Mouse (Mus musculus) kidney, adult 18-20 months (tissue): ENCODE data around the gene Slc8b1.

Source experiments
- DNase-seq: peaks from one replicate; pipeline ENCODE4 v3.0.0; 2021

The Slc8b1 gene

DNA sequence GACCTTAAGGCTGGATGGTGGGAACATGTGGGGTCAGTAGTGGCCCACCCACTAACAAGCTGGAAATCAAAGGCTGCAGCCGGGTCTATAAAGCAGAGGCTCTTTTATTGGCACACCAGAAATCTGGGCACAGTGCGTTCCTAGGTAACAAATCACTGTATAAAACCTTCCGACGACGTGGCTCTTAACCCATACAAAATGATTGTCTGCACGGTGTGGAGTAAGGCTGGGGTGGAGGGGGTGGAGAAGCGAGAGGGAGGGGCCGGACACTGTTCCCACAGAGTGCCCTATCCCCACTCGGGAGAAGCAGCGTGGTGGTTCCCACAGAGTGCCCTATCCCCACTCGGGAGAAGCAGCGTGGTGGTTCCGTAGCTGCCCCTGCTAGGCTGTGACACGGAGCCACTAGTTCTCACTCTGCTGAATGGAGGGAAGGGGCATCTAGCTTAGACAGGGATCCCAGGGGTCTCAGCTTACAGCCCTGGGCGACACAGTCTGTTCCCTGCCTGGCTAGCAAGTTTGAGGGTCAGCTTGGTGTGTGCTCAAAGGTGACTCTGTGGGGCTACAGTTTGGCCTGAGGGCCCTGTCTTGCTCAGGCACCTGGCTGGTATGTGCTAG, 23.2 kb downstream of the Slc8b1 start:
- DNase-seq, result no peak

DNA sequence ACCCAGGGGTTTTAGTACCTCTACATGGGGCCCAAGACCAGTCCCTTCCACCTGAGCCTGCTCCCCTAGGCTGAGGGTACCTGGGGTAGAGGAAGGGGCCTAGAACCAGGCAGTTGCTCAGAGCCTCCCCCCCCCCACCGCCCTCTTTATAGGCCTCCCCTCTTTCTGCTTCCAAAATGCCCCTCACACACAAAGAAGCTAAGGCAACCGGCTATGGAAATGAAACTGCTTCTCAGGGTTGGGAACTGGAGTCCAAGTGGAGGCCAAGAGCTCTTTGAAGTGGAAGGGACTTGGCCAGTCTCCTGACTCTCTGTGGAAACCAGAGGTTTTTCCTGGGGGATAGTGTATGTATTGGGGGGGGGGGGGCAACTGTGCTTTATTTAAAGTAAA, 23.7 kb downstream of the Slc8b1 start:
- no peak for DNase-seq

DNA sequence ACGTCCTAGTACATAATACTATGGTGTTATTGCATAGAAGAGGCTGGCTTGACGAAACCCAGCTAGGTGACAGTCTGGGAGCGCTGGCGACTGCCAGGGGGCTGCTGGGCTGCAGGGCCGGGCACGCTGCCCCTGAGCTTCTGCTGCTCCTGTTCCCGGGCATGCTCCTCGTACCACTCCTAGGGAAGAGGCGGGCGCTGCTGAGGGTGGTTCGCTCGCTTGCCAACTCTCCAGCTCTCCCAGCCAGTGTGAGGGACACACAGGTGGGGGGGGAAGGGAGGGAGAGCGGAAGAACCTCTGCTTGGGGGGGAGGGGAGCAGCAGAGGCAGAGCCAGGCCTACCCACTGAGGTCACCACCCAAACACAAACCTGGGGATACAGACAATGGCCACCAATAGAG, 25.1 kb downstream of the Slc8b1 start:
- no peak for DNase-seq

DNA sequence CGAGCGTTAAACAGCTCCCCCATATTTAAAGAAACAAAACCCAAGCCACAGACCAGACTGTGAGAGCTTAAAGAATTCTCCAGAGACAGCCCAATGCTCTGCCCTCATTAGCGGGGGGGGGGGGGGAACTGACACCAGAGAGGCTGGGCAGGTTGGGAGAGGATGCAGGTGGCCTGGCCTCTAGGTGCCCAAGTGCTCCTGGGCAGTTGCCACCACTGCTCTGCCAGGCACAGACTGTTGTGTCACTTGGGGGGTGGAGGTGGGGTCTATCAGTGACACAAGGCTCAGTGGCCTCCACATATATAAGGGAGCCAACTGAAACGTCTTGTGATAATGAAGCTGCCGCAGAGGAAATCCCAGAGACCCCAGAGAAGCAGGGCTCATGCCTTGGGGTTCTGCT, 25.7 kb downstream of the Slc8b1 start:
- no peak for DNase-seq

DNA sequence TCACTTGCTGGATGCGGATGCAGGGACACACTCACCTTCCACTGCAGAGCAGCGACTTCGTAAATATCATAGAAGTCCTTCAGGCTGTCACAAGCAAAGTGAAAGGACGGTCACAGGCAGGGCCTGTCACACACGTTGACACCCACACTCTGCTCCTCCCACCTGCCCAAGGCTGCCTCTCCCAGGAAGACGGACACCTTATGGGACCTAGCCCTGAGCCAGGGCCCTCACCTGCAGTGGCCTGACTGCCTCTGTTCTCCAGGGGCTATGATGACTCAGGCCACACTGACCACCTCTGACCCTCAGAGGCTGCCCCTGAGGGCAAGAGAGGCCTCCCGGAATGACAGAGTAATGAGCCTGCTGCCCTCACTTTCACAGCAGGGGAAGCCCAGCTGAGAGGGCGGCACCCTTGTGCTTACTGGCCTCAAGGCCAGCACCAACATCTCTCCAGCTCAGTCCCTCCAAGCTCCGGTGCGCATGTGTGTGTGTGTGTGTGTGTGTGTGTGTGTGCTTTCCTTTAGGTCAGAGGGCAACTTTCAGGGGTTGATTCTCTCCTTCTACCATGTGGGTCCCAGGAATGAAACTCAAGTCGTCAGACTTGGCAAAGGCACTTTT, 37.4 kb downstream of the Slc8b1 start:
- DNase-seq, result no peak

DNA sequence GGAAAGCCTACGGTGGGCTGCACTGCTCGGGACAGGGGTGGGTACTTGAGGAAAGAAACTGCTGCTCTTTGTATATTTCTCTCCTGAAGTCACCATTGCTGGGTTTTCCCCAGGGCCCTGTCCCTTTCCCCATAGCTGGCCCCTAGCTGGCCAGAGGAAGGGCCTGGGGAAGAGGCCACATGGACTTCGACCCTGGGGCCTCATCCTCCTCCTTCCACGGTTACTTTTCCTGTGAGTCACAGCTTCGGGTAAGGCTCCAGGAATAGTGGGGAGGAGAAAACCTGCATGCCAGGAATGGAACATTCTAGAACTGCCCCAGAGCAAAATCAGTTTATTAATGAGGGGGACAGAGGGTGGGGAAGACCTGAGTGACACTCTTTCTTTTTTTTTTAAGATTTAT, 39.2 kb downstream of the Slc8b1 start:
- peak; percentile 50 for DNase-seq

DNA sequence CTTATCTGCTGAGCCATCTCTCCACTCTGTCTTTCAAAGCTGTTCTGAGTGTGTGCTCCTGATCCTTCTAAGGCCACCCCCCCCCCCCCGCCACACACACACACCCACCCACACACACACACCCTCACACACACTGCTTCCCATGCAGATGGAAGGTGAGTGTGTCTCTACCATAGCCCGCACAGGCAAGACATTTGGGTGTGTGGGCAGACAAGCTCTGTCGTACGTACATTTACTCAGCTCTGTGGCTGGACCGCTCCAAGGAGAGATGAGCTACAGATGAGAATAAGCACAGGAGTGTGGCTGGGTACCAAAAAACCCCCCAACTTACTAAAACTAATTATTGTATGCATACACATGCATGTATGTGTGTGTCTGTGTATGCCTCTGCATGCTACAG, 39.7 kb downstream of the Slc8b1 start:
- DNase-seq, result no peak

DNA sequence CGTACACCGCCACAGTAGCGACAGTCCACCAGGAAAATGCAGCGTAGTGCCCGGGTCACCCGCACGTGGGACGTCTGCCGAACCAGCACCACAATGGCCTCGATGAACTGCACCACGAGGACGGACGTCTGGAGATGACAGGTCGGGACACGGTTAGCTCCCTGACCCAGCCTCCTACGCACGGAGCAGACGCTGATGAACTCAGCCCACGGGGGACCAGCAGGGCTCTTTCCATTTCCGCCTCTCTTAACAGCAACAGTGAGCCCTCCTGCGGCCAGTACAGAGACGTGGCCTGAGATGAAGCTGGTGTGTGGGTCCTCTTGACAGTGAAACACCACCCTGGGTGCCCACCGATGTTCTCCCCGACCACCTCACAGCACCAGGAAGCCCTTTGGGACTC, 44.9 kb downstream of the Slc8b1 start:
- DNase-seq, result peak; percentile 5

DNA sequence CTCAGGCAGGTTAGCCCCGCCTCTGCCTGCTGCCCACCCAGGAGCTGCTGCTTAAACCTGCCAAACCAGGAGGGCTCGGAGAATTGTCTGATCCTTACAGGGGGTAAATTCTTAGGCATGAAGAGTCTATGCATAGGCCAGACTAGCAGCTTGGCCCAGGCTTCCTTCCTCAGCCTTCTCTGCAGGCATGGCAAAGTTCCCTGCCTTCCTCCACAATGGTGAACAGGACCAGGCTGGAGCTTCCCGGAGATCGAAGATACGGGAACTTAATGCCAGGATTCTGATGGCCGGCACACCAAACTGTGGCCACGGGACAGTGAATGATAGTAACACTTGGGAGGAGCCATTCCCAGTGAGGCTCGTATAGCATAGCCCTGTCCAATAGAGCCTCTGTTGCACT, 47.1 kb downstream of the Slc8b1 start:
- DNase-seq, result no peak

DNA sequence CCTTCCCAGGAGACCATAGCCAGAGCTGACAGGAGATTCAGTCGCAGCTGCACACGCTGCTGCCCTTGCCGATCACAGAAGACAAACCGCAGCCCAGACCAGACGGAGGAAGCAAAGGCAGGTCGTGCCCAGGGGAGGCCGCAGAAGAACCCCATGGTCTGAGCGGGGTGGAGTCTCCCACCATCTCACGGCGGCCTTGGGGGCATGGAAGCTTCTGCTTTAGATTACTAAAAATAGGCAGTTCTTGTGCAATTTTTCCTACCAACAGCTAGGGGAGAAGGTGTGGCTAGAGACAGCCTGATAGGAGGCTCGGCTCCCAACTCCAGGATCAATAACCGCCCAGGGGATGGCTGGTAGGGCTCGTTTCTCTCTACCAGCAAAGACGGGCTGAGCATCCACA, 47.8 kb downstream of the Slc8b1 start:
- peak; percentile 5 for DNase-seq

DNA sequence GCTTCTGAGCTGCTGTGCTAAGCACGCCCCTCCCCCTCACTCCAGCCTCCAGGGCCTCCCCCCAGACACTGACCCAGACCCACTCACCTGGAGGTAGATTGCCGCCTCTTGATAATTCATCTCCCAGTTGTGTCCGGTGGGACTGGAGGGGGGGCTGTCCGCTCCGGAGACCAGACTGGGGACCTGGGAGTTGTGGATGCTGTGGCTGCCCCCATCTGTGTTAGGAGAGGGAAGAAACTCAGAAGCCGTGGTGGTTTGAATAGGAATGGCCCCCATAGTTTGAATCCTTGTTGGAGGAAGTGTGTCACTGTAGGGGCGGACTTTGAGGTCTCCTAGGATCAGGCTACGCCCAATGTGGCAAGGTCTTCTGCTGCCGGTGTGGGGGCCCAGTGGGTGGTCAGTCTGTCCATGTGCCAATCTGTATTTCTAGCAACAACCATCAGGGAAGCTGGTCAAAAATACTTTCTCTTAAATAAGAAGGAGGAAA, 49.2 kb downstream of the Slc8b1 start:
- no peak for DNase-seq

DNA sequence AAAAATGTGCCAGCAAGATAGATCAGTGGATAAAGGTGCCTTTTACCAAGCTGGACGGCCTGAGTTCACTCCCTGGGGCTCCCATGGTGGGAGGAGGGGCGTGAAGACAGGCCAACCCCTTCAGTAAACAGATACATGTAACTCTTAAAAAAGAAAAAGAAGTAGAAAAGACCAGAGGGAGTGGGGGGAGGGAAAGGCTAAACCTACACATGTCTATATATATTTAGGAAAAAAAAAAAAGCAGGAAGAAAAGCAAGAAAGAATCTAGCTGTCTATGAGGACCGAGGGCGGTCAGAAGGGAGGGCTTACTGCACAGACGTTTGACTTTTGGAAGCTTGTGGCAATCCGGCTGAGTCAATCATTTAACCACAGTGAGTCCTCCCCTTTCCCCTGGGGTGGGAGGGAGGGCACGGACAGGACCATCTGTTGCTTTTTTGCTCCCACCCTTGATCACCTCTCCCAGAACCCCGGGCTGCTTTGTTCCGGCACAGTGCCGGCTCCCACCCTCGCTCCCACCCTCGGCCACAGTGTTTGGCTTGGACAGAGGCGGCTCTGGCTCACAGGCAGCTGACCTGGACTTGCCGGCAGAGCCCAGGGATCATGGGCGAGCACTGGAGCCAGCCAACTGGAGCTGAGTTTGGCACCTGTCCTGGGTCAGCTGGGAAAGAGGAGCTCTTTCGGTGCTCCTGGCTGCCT, 49.8 kb downstream of the Slc8b1 start:
- DNase-seq, result peak; percentile 87

DNA sequence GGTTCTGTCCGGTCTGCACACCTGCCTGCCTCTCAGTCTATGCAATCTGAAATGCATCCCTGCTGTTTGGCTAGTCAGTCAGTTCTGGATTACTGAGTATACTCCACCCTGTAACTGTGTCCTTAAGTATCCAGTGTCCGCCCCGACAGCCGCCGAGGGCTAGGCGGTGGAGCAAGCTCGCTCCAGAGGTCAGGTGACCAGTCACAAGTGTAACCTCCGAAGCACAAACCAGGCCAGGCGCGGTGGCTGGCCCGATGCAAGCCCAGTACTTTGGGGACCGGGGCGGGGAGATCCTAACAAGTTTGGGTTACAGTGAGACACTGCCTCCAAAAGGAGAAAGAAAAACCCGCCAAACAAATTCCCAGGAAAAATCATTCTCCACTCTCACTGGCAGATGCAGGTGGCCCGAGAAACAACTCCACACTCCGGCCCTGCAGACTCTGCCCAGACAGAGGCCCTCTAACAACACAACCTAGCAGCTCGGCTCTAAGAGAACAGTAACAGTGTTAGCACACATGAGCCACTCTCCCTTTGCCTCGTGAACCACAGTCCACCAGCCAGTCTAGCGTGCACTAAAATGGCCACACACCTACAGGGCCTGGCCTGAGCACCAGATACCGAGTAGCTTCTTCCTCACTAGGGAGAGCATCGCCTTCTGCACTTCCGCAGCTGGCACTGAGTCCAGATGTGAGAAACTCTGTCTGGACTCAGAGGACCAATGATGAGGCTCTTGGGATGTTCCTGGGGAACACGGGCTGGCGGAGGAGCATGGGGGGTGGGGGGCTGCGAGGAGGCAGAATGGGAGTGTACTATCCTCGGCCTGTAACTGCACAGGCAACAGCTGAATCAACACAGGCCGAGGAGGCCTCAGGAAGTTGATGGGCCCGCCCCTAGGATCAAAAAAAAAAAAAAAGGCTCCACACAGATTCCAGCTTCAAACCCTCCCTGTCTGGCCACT, 52.3 kb downstream of the Slc8b1 start:
- peak; percentile 84 for DNase-seq

DNA sequence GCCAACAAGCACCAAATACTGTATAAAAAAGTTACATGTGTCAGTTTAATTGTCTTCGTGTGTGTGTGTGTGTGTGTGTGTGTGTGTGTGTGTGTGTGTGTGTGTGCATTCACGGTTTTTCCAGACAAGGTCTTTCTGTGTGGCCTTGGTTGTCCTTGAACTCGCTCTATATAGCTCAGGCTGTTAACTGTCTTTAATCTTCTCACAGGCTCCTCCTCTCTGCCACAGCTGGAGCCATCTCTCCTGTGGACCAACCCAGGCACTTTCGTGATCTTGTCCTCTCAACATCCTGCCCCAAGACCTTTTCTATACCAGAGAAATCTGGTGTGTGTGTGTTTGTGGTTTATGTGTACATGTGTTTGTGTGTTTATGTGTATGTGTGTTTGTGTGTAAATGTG, 52.9 kb downstream of the Slc8b1 start:
- no peak for DNase-seq

DNA sequence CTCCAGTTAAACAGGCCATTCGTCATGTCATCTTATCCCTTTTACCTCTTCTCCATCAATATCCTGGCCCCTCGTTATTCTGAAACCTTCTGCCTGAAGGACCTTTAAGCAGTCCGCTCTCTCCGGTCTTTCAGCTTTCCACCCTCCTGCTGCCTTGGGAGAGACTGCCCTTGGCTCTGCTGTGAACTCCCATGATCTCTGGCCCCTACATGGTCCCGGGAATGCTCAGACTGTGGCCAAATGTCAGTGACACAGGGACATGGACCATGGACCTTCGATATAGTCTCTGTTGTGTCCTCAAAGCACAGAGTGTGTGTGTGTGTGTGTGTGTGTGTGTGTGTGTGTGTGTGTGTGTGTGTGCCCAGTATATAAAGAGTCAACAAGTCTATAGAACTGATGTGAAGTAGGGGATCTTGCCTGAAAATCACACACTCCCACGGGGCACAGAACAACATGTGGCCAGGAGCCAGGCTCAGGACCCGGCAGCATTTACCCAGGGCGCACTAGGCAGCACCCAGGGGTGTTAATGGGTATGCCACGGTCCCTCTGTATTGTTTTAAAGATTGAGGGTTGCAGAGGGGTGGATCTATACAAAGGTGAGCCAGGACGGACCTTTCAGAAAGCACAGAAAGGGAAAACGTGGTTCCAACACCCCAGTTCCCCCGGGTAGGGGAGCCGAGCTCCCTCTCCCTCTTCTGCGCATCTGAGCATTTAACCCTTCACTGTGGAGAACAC, 54.4 kb downstream of the Slc8b1 start:
- peak; percentile 39 for DNase-seq

DNA sequence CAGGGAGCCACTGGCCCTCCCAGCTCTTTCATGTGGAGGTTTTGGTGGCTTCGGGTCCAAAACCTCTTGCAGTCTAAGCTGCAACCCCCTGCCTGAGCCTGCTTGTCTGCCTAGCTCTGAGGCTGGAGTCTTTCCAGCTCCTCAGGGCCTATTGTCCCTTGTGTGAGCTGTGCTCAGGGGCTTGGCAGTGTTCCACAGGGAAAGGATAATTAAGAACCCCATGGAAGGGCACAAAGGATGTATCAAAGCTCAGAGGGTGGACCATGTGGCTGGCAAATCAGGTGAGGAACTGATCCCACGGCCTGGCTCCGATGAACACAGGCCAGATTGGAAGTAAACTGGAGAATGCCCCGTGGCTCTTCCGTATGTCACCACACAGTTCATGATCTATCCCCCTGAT, 55.1 kb downstream of the Slc8b1 start:
- peak; percentile 70 for DNase-seq

DNA sequence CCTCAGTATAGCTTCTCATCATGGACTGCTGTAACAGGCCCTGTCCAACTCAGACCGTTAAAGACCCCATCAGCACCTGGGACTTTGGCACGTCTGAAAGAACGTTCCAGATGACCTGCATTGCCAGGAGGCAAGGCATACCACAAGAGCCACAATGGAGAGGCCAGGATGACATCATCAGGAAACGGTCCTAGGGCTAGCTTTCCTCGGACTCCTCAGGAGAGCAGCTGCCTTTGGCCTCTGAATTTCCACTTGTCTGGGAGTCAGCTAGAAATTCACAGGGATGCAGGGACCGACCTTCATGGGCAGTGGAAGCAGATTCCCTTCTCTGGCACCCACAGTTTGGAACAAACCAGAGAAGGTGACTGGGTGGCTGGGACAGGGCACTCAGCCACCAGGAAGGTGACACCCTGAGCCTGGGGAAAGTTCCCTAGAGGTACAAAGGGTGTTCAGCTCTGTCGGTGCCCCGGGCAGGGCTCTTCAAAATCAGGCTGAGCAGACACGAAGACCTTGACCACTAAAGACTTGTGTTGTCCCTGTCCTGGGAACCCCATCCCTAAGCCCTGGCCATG, 55.8 kb downstream of the Slc8b1 start:
- DNase-seq, result peak; percentile 64

DNA sequence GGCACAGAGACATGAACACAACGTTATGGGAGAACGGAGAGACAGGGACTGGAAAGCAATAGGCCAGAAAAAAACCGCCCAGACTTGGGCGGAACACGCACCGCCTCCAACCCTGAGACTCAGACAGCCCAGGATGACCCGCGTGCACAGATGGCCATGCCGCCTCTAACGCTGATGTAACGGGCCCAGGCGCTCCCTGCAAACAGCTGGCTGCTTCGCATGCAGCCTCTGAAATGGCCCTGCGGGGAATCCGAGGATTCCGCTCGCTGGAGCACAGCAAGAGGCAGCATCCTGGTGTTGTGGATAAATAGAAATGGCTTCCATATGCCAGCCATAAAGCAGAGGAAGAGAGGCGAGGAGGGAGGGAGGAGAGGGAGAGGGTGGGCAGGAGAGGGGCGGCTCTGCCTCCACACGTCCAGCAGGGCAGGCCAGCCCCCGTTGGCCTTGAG, 56.3 kb downstream of the Slc8b1 start:
- DNase-seq, result peak; percentile 58

DNA sequence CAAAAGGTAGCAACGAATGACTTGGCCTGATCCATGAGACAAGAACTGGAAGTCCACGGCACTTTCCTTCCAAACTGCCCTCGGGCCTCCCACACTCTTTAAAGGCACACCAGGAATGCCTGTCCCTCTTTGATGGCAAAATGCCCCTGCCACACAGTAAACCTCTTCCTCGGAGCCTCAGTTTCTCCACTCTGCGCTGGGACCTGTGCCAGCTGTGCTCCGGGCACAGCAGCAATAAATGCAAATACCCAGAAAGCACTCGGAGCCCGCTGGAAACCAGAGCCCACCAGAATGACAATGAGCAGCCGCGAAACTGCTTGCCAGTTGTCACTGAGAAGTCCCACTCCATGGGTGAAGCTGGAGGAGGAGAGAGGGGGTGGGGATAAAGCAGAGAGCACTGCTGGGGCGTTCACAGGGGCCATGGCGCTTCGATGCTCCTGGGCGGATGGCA, 56.8 kb downstream of the Slc8b1 start:
- no peak for DNase-seq

DNA sequence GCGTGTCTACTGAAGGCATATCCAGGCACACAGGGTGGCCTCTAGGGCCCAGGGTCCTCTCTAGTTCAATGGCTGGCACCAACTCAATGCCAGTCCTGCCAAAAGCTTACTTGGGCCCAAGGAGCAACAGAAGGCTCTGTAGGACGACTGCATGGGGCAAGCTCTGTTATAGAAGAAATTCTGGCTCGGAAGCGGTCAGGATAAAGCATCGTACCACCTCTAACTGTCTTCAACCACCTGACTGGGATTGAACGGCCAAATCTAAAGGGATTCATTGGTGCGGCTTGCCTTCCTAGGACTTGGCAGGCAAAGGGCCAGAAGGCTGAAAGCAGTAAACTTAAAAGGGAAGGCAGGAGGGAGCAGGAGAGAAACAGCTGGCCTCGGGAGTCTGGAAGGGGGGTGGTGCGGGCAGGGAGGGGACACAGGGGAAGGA, 57.4 kb downstream of the Slc8b1 start:
- DNase-seq, result peak; percentile 43

DNA sequence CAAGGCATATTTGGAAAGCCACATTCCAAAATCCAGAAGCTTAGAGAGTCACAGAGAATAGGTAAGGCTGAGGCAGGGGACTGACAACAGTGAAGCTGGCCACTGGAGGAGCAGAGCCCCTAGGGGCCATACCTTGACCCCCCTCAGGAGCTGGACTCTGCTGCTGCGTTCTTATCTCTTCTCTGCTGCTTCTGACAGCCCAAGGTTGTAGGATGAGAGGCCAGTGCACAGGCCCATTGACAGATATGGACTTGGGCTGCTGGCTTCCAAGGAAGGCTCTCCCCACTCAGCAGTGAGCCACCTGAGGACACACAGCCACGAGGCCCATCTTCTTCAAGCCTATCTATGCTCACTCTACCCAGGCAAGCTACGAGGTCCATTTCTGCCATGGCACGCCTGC, 58.0 kb downstream of the Slc8b1 start:
- DNase-seq, result no peak

DNA sequence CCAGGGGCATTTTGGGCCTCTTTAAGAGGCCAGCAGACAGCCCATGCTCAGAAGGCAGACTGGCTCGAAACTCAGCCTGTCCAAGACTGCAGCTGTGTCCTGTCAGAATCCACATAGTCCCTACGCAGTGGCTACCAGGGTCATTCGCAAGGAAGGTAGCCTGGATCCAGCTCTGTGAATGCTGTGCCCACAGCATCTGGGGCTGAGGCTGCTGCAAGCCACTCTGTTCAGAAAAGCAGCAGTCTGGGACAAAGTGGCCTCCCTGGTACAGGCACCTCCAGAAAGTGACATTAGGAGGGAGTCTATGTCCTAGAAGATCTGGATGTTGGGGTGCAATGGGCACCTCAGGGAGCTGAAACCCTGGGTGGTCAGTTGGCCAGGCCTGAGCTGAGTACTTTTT, 58.8 kb downstream of the Slc8b1 start:
- DNase-seq, result no peak
